Mouse (Mus musculus) liver, adult 2 months (tissue): ENCODE results near the gene Lancl3.

Experiments
- CTCF ChIP-seq: fragments of 200-500 bp; IDR thresholded peaks from 2 replicates; pipeline ENCODE4 v1.5.1; 2011; ENCODE audit warnings: low read depth, low read length, control low read depth
- POLR2A ChIP-seq: fragments of 200-500 bp; IDR thresholded peaks from 2 replicates; pipeline ENCODE4 v1.6.1; 2011; ENCODE audit warnings: low read length, control low read depth; ENCODE audit not compliant: insufficient read depth; ENCODE audit errors: extremely low read depth

DNA sequence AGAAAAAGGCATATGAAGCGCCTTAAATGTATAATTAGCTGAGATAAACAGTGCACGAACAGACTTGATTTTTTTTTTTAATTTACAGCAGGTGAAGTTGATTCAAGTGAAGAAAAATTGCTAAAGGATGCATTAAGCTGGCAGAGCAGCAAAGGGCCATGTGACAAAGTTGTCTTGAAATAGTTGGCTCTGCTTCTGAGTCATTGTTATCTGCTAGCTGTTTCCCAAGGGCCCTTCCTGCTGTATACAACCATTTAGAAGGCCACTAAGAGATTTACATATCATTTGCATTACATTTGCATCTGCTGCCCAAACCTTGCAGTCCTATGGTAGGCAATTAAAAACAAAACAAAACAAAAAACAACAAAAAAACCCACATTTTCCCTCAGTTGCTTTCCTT, 2.3 kb downstream of the Lancl3 start:
- TF ChIP-seq POLR2A: no peak
- no peak for TF ChIP-seq CTCF
